Mouse (Mus musculus): ENCODE data around the gene Sppl2a. TPM values are rescaled to one million over a fixed set of nuclear protein-coding genes. Genes with fewer than 3 reads are reported as not detected.
A peak's percentile ranks its signal among the peaks of the same experiment; 100 is the strongest.
"Not testable (repeated sequence)": the region's sequence is repeated elsewhere in the genome, so short reads cannot be mapped to it uniquely, and the experiment has no call there.

Gene Sppl2a
- 10 to 100 TPM; 29.3 to 29.5 TPM for total RNA-seq (2021)
- long read RNA-seq, full-length matches to known transcripts, result 5 of 10 reads
- long read RNA-seq, partial matches to known transcripts, result 3 of 10 reads
- long read RNA-seq, other reads (novel, unspliced or antisense), result 2 of 10 reads

- peak; percentile 86 to 89 for DNase-seq (ENCODE audit: low spot score in 2 of 2)
Observed at GRCm38 (mm10) chr2:126932897-126933641, at the start of gene Sppl2a. Gene Sppl2a, minus strand, starts transcription at chr2:126933235.

GRCm38 (mm10) chr2:126977428-126977827 is 44.4 kb upstream of the Sppl2a start:
- no peak for DNase-seq (ENCODE audit: low spot score in 2 of 2)

- no peak for DNase-seq (ENCODE audit: low spot score in 2 of 2)
Observed at GRCm38 (mm10) chr2:126961696-126962095, 28.7 kb upstream of the Sppl2a start.

GRCm38 (mm10) chr2:126955671-126956070 is 22.6 kb upstream of the Sppl2a start:
- no peak for DNase-seq (ENCODE audit: low spot score in 2 of 2)

DNA sequence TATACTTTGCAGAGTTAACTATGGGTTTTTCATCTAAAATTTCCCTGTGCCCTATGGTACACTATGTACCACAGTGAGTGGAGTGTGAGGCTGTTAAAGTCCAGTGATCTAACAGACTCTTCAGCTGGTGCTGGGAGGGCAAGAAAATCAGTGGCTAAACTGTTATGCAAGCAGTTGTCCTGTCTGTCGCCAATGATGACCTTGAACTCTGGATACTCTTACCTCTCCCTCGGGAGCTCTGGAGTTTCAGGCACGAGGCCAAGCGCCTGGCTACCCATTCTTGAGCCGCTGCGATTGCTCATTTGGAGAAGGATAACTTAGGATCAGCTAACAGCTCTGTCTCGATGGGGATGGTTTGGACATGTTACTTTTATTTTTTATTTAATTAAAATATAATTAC is 18.1 kb upstream of the Sppl2a start:
- no peak for DNase-seq (ENCODE audit: low spot score in 2 of 2)

GRCm38 (mm10) chr2:126950453-126950852 is 17.4 kb upstream of the Sppl2a start:
- DNase-seq (ENCODE audit: low spot score in 2 of 2), result no peak

GRCm38 (mm10) chr2:126949856-126950255 is 16.8 kb upstream of the Sppl2a start:
- DNase-seq (ENCODE audit: low spot score in 2 of 2), result no peak

GRCm38 (mm10) chr2:126949297-126949696 is 16.3 kb upstream of the Sppl2a start:
- DNase-seq (ENCODE audit: low spot score in 2 of 2), result not testable (repeated sequence)

- DNase-seq (ENCODE audit: low spot score in 2 of 2), result no peak
Observed at GRCm38 (mm10) chr2:126948231-126948630, 15.2 kb upstream of the Sppl2a start.

- no peak for DNase-seq (ENCODE audit: low spot score in 2 of 2)
Observed at GRCm38 (mm10) chr2:126947646-126948045, 14.6 kb upstream of the Sppl2a start.

DNA sequence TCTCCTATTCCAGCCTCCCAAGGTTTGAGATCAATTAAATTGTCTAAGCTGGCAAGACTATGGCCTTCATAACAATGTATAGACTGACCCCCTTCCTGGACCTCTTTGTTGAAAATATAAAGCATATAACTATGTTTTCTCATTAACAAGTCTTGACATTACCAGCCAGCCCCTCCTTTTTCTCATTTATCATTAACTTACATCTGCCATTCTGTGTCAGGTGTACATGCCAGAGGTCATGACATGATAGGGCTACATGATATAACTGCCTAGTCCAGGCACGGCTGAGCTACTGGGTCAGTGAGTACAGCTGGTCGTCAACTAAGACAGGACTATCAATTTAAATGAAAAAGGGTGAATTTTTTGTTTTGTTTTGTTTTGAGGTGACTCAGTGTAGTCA is 10.2 kb upstream of the Sppl2a start:
- DNase-seq (ENCODE audit: low spot score in 2 of 2), result no peak

- DNase-seq (ENCODE audit: low spot score in 2 of 2), result no peak
Observed at GRCm38 (mm10) chr2:126940314-126940866, 7.4 kb upstream of the Sppl2a start.

GRCm38 (mm10) chr2:126938069-126938468 is 5.0 kb upstream of the Sppl2a start:
- no peak for DNase-seq (ENCODE audit: low spot score in 2 of 2)

- no peak for DNase-seq (ENCODE audit: low spot score in 2 of 2)
Observed at GRCm38 (mm10) chr2:126933921-126934320, 886 bp upstream of the Sppl2a start.

GRCm38 (mm10) chr2:126932261-126932896 is 656 bp downstream of the Sppl2a start:
- peak in 1 of 2 experiments; percentile 63 for DNase-seq (ENCODE audit: low spot score in 2 of 2)

DNA sequence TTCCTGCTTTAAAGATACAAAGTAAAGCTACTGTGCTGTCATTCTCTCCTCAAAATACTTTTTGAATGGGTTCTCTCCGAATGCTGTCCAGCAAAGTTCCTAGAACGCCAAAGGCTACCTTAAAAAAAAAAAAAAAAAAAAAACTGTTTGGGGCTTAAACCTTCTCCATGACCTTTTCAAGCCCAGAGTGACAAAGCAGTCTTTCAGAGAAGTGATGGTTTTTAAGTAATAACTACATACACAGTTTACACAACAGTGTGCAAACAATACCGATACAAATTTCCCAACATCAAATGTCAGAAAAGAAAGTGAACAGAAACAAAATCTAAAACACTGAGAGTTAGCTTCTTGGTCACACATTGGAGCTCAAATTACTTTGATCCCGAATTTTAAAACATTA is 1.3 kb downstream of the Sppl2a start:
- DNase-seq (ENCODE audit: low spot score in 2 of 2), result no peak

DNA sequence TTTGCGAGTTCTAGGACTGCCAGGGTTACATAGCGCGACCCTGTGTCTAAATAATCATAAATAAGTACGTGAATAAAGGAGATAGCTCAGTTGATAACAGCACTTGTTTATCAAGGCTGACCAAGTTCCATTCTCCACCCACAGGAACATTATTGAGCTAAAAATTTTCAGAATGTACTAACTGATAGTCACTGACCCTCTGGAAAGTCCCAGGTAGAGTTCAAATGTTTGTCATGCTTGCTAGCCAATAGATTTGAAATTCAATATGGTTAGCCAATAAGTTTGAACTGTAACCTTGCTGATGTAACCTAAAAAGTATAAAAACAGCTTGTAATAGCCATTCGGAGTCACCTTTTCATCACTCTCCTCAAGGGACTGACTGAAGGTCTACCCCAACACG is 4.4 kb downstream of the Sppl2a start:
- no peak for DNase-seq (ENCODE audit: low spot score in 2 of 2)

DNA sequence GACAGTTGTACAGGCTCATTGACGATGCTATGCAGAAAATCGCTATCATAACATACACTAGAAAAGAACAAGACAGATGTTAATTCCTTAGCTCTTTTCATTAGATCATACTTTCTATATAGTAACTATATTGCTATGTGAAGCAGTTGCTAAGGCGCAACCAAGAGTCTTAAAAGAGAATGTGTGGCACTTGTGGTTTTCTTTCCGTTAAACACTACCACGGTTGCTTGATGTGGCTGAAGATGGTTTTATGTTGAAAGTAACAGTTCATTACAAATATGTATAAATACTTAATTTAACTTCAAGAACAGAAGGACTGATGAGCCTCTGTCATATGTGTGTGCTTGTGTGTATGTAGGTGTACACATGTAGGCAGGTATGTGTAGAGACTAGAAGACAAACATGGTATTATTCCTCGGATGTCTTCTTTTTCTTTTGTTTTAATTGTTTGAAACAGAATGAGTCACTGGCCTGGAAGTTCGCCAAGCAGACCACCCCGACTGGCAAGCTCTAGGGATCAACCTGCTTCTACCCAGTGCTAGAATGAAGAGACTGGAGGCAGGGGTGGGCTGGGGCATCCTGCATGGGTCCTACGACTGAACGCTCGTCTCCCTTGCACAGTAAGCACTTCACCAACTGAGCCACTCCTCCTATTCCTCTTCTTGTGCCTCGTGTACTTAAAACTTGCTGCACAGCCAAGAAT is 12.5 kb downstream of the Sppl2a start:
- DNase-seq (ENCODE audit: low spot score in 2 of 2), result no peak

DNA sequence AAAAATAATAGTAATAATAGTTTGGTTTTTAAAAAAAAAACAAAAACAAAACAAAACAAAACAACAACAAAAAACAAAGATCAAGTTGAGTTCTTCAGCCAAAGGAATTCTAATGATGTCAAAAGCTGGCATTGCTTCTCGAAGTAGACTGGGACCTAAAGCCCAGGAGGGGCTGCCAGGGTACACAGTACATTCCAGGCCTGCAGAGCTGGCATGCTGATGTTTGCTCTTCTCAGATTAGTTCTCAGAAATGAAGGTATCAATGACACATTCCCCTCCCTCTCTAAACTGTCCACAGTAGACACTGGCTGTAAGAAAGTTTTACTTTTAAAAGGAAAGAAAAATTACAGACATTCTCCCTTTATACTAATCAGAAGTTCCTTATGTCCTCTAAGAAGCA is 16.8 kb downstream of the Sppl2a start:
- no peak for DNase-seq (ENCODE audit: low spot score in 2 of 2)

DNA sequence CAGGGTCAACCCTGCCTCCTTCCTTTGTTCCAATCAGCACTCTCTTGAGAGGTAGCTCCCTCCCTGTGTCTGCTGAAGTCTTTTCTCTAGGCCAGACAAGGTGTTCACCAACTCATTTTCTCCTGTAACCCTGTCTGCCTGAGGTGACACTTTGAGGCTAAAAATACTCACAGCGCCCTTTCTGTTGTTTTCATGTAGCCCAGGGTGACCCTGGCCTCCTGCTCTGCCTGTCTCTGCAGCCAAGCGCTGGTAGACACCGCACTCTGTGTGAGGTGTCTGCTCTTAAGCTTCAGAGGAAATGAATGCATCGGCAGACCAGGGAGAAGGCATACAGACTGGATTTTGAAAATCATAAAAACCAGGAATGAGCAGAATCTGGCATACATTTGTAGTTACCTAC is 18.9 kb downstream of the Sppl2a start:
- DNase-seq (ENCODE audit: low spot score in 2 of 2), result no peak

GRCm38 (mm10) chr2:126904162-126904561 is 28.9 kb downstream of the Sppl2a start:
- DNase-seq (ENCODE audit: low spot score in 2 of 2), result no peak

- DNase-seq (ENCODE audit: low spot score in 2 of 2), result no peak
Observed at GRCm38 (mm10) chr2:126897511-126897910, 35.5 kb downstream of the Sppl2a start.

Measured in layer of hippocampus, postnatal 10 days (tissue).